Mouse (Mus musculus) common myeloid progenitor, adult 5-6 weeks (primary cell): ENCODE data around the gene Tmem140. TPM values are rescaled to one million over a fixed set of nuclear protein-coding genes. Genes with fewer than 3 reads are reported as not detected.
A peak's percentile ranks its signal among the peaks of the same experiment; 100 is the strongest.

Experiments used
- ATAC-seq: replicated peaks from 2 replicates; pipeline ENCODE4 v1.8.0; 2016; ENCODE audit warnings: low read depth, mild to moderate bottlenecking, moderate TSS enrichment, inconsistent platforms; ENCODE audit not compliant: poor library complexity, severe bottlenecking
- total RNA-seq: library from RNA; stranded (forward); fragments of 200-1000, 187-1606 nt; gene quantifications from 2 replicates; pipeline ENCODE4 v1.2.3, GENCODE M21; 2017

The Tmem140 gene
- total RNA-seq, 1 experiment from 2014 or later = 2.2 TPM

DNA sequence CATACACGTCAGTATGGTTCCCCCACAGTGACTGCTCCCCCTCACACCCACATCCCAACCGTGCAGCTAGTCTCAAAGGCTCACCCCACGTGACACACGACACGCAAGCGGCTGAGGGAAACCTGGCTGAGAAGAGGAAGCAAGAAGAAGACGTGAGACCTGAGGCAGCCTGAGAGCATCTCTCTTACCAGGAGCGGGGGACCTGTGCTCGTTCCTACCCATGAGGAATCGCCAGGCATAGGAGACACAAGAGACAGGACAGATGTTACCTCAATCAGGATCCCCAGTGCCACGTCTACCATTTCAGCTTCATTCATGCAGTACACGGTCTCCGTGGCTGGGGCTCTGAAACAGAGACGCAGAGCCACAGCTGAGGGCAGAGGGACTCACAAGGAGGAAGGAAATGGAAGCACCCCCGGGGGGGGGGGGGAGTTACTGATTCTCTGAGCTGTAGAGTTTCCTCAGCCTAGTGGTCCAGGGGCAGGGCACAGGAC is 12.4 kb downstream of the Tmem140 start:
- ATAC-seq = peak; percentile 26

- ATAC-seq = peak; percentile 10; the same call in 1 of the 2 replicates
Measured at GRCm38 (mm10) chr6:34875966-34876834, 13.3 kb downstream of the Tmem140 start.

DNA sequence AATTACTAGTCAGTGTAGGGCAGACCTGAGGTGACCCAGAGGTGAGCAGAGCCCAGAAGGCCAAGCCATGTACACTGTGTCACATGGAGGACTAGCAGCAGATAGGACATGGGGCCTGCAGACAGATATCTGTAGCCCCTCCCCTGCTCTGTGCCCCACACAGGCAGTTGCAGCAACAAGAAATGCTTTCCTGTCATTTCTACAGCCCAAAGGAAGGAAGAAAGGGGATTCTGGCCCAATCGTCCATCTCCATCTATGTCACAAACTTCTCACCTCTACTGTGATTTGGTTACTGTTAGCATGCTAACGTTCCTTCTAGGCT is 13.8 kb downstream of the Tmem140 start:
- ATAC-seq = no peak

DNA sequence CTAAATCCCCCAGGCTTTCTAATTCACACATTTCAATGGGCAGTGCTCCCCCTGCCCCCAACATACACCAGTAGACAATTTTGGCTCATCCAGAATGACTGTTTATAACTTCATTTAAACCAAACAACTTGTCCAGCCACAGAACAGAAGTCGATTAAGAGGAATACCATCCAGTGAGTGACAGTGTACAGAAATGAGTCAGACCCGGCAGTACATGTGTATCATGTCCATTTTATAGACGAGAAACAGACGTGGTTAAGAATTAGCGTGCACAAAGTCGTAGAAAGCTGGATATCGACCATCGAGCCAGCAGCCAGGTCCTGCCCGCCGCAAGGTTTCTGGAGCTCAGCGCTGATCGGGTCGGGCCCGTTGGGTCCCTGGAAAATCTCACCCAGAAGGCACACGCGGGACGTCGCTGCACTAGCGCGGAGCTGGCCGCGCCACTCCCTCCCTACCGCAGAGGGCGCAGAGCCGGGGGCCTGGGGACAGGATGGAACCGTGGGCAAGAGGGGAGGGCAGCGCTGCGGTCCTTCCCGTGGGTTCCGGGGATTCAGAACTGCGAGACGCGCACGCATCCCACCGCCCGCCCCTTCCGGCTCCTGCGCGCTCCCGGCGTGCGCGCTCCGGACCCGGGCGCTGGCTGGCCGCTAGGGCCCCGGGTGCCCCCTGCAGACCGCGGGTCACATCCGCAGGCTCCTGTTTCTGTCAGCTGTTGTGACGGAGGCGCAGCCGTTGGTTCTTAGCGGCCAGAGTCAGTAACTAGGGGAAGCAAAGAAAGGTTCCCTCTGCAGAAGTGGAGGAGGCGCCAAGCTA is 14.8 kb downstream of the Tmem140 start, which contains the start of gene Cyren:
Gene Cyren, minus strand, starts transcription at position 552 of the 813 bp plus-strand sequence.
- ATAC-seq = peak; percentile 61

DNA sequence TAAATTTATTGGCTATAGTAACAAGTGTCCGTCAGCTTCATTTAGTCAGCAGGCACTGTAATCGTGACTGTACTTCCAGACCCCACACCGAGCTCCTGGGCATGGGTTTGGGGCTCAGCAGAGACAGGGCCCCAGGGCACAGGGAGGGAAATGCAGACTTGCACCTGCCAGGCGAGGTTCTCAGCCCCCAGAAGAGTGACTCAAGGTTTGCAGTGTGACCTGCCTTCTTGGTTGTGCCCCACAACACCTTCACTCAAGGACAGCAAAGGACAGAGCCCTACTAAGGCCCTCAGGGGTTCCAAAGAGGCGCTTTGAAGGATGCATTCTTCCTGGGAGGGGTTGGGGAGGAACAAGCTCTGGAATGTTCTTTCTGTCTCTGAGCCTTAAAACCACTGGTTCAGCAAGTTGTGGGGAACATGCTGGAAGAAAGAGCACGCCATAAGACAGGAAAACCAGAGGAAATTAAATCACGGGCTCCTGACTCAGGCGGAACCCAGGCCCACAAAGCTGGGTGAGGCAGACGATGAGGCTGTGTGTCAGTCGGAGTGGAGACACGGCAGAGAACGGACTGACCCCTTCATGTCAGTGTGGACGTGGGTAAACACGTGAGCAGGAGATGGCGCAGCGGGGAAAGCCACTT is 16.3 kb downstream of the Tmem140 start:
- no peak for ATAC-seq

- no peak for ATAC-seq
Measured at GRCm38 (mm10) chr6:34879911-34880475, 17.0 kb downstream of the Tmem140 start.

- no peak for ATAC-seq
Measured at GRCm38 (mm10) chr6:34884724-34885123, 21.8 kb downstream of the Tmem140 start.

DNA sequence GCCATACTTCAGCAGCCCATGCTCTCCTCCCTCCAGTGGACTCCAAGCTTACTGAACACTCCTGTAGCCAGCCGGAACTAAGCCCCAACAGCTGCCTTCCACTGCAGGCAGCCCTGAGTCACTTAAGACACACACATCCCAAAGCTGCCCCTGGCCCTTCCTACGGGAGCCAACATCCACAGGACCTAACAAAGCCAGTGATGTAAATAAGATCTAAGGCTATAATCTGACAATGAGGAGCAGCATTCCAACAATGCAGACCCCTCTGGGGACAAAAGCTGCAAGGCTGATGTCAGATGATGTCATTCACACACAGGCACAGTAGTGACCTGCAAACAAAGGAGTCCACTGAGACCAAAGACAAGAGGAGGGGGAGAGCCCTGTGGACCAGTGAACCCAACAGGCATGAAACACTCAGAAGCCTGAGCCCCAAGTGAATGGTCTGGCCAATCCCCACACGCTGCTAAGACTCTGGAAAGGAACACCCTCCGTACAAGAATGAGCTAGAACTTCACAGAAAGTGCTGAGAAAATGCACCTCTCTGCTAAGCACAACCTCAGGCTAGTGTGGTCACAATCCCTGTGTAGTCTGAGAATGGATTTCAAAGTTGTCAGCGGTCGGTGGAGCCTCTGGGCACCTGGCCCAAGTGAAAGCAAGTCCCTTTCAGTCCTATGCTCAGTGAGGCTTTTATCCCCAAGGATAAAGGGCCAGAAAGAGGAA is 24.3 kb downstream of the Tmem140 start:
- ATAC-seq = no peak

DNA sequence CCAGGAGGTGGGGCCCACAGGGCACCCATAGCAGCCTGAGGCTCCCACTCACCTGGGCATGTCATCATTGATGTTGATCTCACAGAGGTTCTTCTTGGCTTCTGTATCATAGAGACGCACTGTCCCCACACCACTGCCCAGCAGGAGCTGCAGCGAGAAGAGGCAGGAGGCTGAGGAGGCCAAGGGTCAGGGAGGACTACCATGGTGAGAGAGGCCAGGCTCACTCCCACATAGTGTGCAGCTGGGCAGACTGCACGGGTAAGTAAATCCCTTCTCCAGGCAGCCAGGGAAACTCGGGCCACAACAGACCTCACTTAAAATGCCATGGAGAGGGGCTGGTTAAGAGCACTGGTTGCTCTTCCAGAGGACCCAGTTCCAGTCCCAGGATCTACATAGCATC is 26.2 kb downstream of the Tmem140 start:
- no peak for ATAC-seq

- ATAC-seq = no peak
Measured at GRCm38 (mm10) chr6:34895569-34895968, 32.6 kb downstream of the Tmem140 start.

DNA sequence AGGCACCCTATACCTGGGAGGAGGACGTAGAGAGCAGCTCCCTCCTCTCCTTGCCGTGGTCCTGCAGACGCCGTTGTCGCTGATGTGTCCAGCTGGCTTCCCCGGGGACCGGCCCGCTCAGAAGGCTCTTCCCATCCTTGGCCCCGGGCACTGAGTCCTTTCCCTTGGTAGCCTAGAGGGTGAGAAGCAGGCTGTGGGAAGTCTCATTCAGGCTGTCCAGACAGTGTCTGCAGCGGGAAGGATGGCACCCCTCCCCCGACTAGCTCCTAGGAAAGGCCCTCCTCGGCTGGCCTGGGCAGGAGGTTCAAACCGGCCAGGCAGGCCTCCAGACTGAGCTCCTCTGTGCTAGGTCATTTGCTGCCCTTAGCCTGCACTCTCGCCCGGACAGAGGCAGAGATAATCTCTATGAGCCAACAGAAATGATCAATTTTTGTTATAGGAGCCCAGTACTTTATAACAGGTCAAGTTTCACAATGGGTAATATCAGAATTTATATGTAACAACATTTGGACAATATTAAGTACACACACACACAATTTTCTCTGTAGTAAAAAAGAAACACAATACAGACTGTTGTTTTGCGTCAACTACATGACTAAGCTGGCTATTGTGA is 33.3 kb downstream of the Tmem140 start:
- no peak for ATAC-seq

- ATAC-seq = peak; percentile 78
Measured at GRCm38 (mm10) chr6:34899127-34899526, 36.2 kb downstream of the Tmem140 start.

DNA sequence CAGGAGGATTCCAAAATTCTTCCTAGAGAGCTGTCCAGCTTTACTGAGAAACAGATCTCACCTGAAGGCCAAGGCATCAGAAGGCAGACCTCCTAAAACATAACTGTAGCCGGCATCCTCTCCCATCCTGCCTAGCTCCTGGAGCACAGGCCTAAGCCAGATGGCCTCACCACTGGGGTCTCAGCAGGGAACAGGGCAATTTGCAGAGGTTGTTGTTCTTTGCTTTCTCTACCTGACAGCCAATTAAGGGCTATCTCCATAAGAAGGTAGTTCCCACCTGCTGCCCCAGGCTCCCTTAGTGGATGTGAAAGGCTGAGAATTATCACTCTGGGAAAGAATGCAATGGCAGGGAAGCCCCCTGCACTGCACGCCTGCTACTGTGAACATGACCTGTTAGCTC is 38.0 kb downstream of the Tmem140 start:
- ATAC-seq = no peak

- ATAC-seq = peak; percentile 50
Measured at GRCm38 (mm10) chr6:34901911-34902444, 39.0 kb downstream of the Tmem140 start.

GRCm38 (mm10) chr6:34902578-34902977 is 39.6 kb downstream of the Tmem140 start:
- no peak for ATAC-seq

- no peak for ATAC-seq
Measured at GRCm38 (mm10) chr6:34903441-34903840, 40.5 kb downstream of the Tmem140 start.

GRCm38 (mm10) chr6:34903851-34904250 is 40.9 kb downstream of the Tmem140 start:
- no peak for ATAC-seq

DNA sequence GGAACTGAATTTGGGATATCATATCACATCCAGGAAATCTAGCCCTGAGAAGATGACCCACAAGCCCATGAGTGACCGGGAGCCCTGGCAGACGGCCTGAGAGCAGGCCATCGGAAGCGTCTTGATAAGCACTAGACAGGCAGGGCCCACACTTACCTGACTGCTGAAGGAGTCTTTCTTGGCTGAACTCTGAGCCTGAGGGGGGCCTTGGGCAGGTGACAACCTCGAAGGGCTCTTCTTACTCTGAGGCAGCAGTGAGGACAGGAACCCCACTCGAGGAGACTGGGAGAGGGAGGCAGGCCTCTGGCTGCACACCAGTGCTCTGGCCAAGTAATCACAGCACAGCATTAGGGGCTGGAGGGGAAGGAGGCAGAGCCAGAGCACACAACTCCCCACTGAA is 41.4 kb downstream of the Tmem140 start:
- no peak for ATAC-seq

- no peak for ATAC-seq
Measured at GRCm38 (mm10) chr6:34906125-34906524, 43.2 kb downstream of the Tmem140 start.
